Mouse (Mus musculus) megakaryocyte, embryonic 14.5 days (primary cell): ENCODE data around the gene Fgf9.

ENCODE experiments used
- FLI1 ChIP-seq: IDR thresholded peaks from 2 replicates; pipeline ENCODE4 v1.6.1; 2012; ENCODE audit warnings: low read length, inconsistent platforms, mixed read lengths
- GATA1 ChIP-seq: IDR thresholded peaks from 3 replicates; pipeline ENCODE4 v1.6.1; 2012; ENCODE audit warnings: mixed read lengths, low read length, inconsistent platforms, borderline replicate concordance

- TF ChIP-seq GATA1 (no peak), FLI1 (no peak)
These were observed 11.6 kb downstream of the Fgf9 start for GRCm38 (mm10) chr14:58081955-58082354.
